Mouse (Mus musculus): Measurements from ENCODE around the gene Apom. TPM values are rescaled to one million over a fixed set of nuclear protein-coding genes. Genes with fewer than 3 reads are reported as not detected.

Apom gene
- polyA plus RNA-seq, 1 experiment from 2014 or later, result 0.75 TPM

- Histone ChIP-seq H3K9me3 (ENCODE audit: control insufficient read depth, low read length) (no peaks in the 10 kb centered on the region), H3K4me3 (ENCODE audit: low read depth, low read length) (no peak overlapping the region), H3K27me3 (ENCODE audit: control insufficient read depth, insufficient read depth, low read length) (no peaks in the 10 kb centered on the region), H3K27ac (ENCODE audit: low read depth, low read length) (no peak overlapping the region), H3K9ac (replicated peaks; ENCODE audit: low read depth, low read length) (no peak overlapping the region), H3K4me1 (ENCODE audit: control insufficient read depth, insufficient read depth, low read length) (no peaks in the 10 kb centered on the region), H3K4me2 (ENCODE audit: low read depth, low read length) (no peak overlapping the region), H3K36me3 (ENCODE audit: control insufficient read depth, insufficient read depth, low read length) (peaks cover 16% of the 10 kb centered on the region)
- WGBS, result 74% methylated on average over 9 of the region's 9 CpGs
- ATAC-seq (ENCODE audit: low read depth), result no peak
These were observed 20.1 kb downstream of the Apom start for GRCm38 (mm10) chr17:35111774-35112173.

GRCm38 (mm10) chr17:35108097-35108496 is 23.8 kb downstream of the Apom start, which contains the start of gene Ly6g5c:
Gene Ly6g5c, plus strand, starts transcription at chr17:35108279.
- peaks cover 11% of the 10 kb centered on the region for H3K36me3 ChIP-seq (ENCODE audit: control insufficient read depth, insufficient read depth, low read length)
- H3K4me2 ChIP-seq (ENCODE audit: low read depth, low read length), result no peak within 1 kb of the TSS
- no peaks in the 10 kb centered on the region for H3K4me1 ChIP-seq (ENCODE audit: control insufficient read depth, insufficient read depth, low read length)
- H3K4me3 ChIP-seq (ENCODE audit: low read depth, low read length), result no peak within 1 kb of the TSS
- no peak within 1 kb of the TSS for H3K27ac ChIP-seq (ENCODE audit: low read depth, low read length)
- H3K27me3 ChIP-seq (ENCODE audit: control insufficient read depth, insufficient read depth, low read length), result no peaks in the 10 kb centered on the region
- 70% methylated on average over 6 of the region's 6 CpGs for WGBS
- ATAC-seq (ENCODE audit: low read depth), result no peak
- no peaks in the 10 kb centered on the region for H3K9me3 ChIP-seq (ENCODE audit: control insufficient read depth, low read length)
- no peak within 1 kb of the TSS for H3K9ac ChIP-seq (replicated peaks; ENCODE audit: low read depth, low read length)

GRCm38 (mm10) chr17:35106522-35106921 is 25.3 kb downstream of the Apom start:
- Histone ChIP-seq H3K9me3 (ENCODE audit: control insufficient read depth, low read length) (no peaks in the 10 kb centered on the region), H3K36me3 (ENCODE audit: control insufficient read depth, insufficient read depth, low read length) (peaks cover 24% of the 10 kb centered on the region), H3K4me3 (ENCODE audit: low read depth, low read length) (no peak overlapping the region), H3K4me1 (ENCODE audit: control insufficient read depth, insufficient read depth, low read length) (no peaks in the 10 kb centered on the region), H3K27me3 (ENCODE audit: control insufficient read depth, insufficient read depth, low read length) (no peaks in the 10 kb centered on the region), H3K4me2 (ENCODE audit: low read depth, low read length) (no peak overlapping the region), H3K9ac (replicated peaks; ENCODE audit: low read depth, low read length) (no peak overlapping the region), H3K27ac (ENCODE audit: low read depth, low read length) (no peak overlapping the region)
- 73% methylated on average over 3 of the region's 3 CpGs for whole genome bisulfite sequencing
- no peak for ATAC-seq (ENCODE audit: low read depth)

DNA sequence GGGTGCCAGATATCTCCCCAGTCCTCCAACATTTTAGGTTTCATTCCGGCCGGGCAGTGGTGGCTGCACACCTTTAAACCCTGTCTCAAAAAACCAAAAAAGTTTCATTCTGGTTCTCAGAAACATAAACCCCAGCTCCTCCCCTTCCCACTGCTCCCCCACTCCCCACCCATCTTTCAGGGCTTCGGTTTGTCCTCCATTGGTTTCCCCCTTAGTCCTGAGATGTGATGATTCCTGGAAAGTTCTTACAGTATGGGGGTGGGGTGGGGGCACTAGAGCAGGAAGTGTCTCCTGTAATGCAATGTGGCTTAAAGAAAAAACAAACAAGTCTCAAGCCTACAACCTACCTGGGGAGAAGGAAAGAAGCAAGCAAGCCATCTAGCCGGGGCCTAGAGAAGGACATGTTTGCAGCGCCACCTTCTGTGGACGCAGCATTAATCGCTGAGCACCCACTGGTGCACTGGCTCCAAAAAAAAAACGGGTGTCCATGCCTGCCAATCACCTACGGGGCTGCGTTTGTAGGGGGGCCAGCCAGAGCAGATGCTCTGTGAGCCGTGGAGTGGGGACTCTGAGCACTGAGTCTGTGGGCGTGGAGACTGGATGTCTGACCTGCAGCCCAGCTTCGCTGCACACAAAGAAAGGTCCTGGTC is 26.0 kb downstream of the Apom start:
- H3K36me3 ChIP-seq (ENCODE audit: control insufficient read depth, insufficient read depth, low read length), result peaks cover 29% of the 10 kb centered on the region
- no peak overlapping the region for H3K4me3 ChIP-seq (ENCODE audit: low read depth, low read length)
- H3K27me3 ChIP-seq (ENCODE audit: control insufficient read depth, insufficient read depth, low read length), result no peaks in the 10 kb centered on the region
- no peak overlapping the region for H3K4me2 ChIP-seq (ENCODE audit: low read depth, low read length)
- ATAC-seq (ENCODE audit: low read depth), result no peak
- H3K4me1 ChIP-seq (ENCODE audit: control insufficient read depth, insufficient read depth, low read length), result no peaks in the 10 kb centered on the region
- H3K9ac ChIP-seq (replicated peaks; ENCODE audit: low read depth, low read length), result no peak overlapping the region
- 27% methylated on average over 13 of the region's 13 CpGs for WGBS
- no peak overlapping the region for H3K27ac ChIP-seq (ENCODE audit: low read depth, low read length)
- H3K9me3 ChIP-seq (ENCODE audit: control insufficient read depth, low read length), result no peaks in the 10 kb centered on the region

DNA sequence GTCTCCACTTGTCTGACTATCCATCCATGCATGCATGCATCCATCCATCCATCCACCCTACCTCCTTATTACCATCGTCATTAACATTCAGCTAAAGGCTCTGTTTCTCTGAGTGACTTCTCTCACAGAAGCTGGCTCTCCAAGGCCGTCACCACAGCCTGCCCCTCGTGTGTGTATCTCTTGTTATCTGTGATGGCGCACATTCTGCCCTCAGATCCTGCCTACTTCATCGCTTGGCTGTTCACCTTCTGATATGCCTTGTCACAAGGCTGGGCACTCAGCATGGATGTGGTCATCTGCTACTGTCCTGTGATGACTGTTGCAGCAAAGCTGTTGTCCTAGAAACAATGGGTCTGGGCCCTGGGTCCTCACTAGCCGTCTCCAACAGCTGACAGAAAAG is 27.1 kb downstream of the Apom start:
- no peaks in the 10 kb centered on the region for H3K4me1 ChIP-seq (ENCODE audit: control insufficient read depth, insufficient read depth, low read length)
- H3K36me3 ChIP-seq (ENCODE audit: control insufficient read depth, insufficient read depth, low read length), result peaks cover 40% of the 10 kb centered on the region
- no peaks in the 10 kb centered on the region for H3K27me3 ChIP-seq (ENCODE audit: control insufficient read depth, insufficient read depth, low read length)
- 81% methylated on average over 6 of the region's 6 CpGs for WGBS
- H3K4me2 ChIP-seq (ENCODE audit: low read depth, low read length), result no peak overlapping the region
- H3K9ac ChIP-seq (replicated peaks; ENCODE audit: low read depth, low read length), result no peak overlapping the region
- no peak for ATAC-seq (ENCODE audit: low read depth)
- H3K4me3 ChIP-seq (ENCODE audit: low read depth, low read length), result no peak overlapping the region
- H3K27ac ChIP-seq (ENCODE audit: low read depth, low read length), result no peak overlapping the region
- H3K9me3 ChIP-seq (ENCODE audit: control insufficient read depth, low read length), result no peaks in the 10 kb centered on the region

- Histone ChIP-seq H3K9ac (replicated peaks; ENCODE audit: low read depth, low read length) (no peak overlapping the region), H3K36me3 (ENCODE audit: control insufficient read depth, insufficient read depth, low read length) (peaks cover 47% of the 10 kb centered on the region)
These were observed 27.8 kb downstream of the Apom start for GRCm38 (mm10) chr17:35104079-35104478.

GRCm38 (mm10) chr17:35103221-35103690 is 28.6 kb downstream of the Apom start:
- Histone ChIP-seq H3K4me3 (ENCODE audit: low read depth, low read length) (no peak overlapping the region), H3K27ac (ENCODE audit: low read depth, low read length) (no peak overlapping the region), H3K9ac (replicated peaks; ENCODE audit: low read depth, low read length) (no peak overlapping the region), H3K36me3 (ENCODE audit: control insufficient read depth, insufficient read depth, low read length) (peaks cover 55% of the 10 kb centered on the region), H3K27me3 (ENCODE audit: control insufficient read depth, insufficient read depth, low read length) (no peaks in the 10 kb centered on the region), H3K4me2 (ENCODE audit: low read depth, low read length) (no peak overlapping the region), H3K9me3 (ENCODE audit: control insufficient read depth, low read length) (no peaks in the 10 kb centered on the region), H3K4me1 (ENCODE audit: control insufficient read depth, insufficient read depth, low read length) (no peaks in the 10 kb centered on the region)
- ATAC-seq (ENCODE audit: low read depth), result no peak
- 79% methylated on average over 6 of the region's 6 CpGs for WGBS

More at GRCm38 (mm10) chr17:35104079-35104478, 27.8 kb downstream of the Apom start:
- Histone ChIP-seq H3K4me1 (ENCODE audit: control insufficient read depth, insufficient read depth, low read length) (no peaks in the 10 kb centered on the region), H3K4me2 (ENCODE audit: low read depth, low read length) (no peak overlapping the region), H3K27me3 (ENCODE audit: control insufficient read depth, insufficient read depth, low read length) (no peaks in the 10 kb centered on the region), H3K9me3 (ENCODE audit: control insufficient read depth, low read length) (no peaks in the 10 kb centered on the region), H3K27ac (ENCODE audit: low read depth, low read length) (no peak overlapping the region), H3K4me3 (ENCODE audit: low read depth, low read length) (no peak overlapping the region)
- WGBS, result 96% methylated on average over 7 of the region's 7 CpGs
- ATAC-seq (ENCODE audit: low read depth), result no peak

DNA sequence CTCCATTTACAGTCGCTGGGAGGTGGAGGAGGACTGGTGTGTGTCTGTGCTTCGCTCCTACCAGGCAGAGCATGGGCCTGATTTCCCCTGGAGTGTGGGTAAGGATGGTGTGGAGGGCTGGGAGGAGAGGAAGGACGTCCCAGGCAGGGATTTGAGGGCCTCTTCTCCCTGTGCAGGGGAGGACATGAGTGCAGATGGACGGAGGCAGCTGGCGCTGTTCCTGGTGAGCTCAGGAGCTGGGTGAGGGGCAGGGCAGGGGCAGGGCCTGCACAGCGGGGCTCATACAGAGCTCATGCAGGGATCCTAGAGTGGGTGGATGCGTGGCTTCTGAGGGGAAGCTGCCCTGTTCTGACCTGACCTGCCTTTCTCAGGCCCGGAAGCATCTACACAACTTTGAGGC is 29.6 kb downstream of the Apom start:
- Histone ChIP-seq H3K9ac (replicated peaks; ENCODE audit: low read depth, low read length) (no peak overlapping the region), H3K4me3 (ENCODE audit: low read depth, low read length) (no peak overlapping the region), H3K4me1 (ENCODE audit: control insufficient read depth, insufficient read depth, low read length) (no peaks in the 10 kb centered on the region), H3K27me3 (ENCODE audit: control insufficient read depth, insufficient read depth, low read length) (no peaks in the 10 kb centered on the region), H3K36me3 (ENCODE audit: control insufficient read depth, insufficient read depth, low read length) (peaks cover 60% of the 10 kb centered on the region), H3K27ac (ENCODE audit: low read depth, low read length) (no peak overlapping the region), H3K4me2 (ENCODE audit: low read depth, low read length) (no peak overlapping the region), H3K9me3 (ENCODE audit: control insufficient read depth, low read length) (no peaks in the 10 kb centered on the region)
- no peak for ATAC-seq (ENCODE audit: low read depth)
- WGBS, result 76% methylated on average over 8 of the region's 8 CpGs

- H3K9me3 ChIP-seq (ENCODE audit: control insufficient read depth, low read length), result no peaks in the 10 kb centered on the region
- H3K4me1 ChIP-seq (ENCODE audit: control insufficient read depth, insufficient read depth, low read length), result no peaks in the 10 kb centered on the region
- H3K4me3 ChIP-seq (ENCODE audit: low read depth, low read length), result no peak overlapping the region
- no peak overlapping the region for H3K9ac ChIP-seq (replicated peaks; ENCODE audit: low read depth, low read length)
- no peak overlapping the region for H3K27ac ChIP-seq (ENCODE audit: low read depth, low read length)
- H3K4me2 ChIP-seq (ENCODE audit: low read depth, low read length), result no peak overlapping the region
- no peak for ATAC-seq (ENCODE audit: low read depth)
- 92% methylated on average over 11 of the region's 11 CpGs for WGBS
- H3K36me3 ChIP-seq (ENCODE audit: control insufficient read depth, insufficient read depth, low read length), result peaks cover 66% of the 10 kb centered on the region
- H3K27me3 ChIP-seq (ENCODE audit: control insufficient read depth, insufficient read depth, low read length), result no peaks in the 10 kb centered on the region
These were observed 30.7 kb downstream of the Apom start for GRCm38 (mm10) chr17:35101161-35101560.
